Mouse (Mus musculus) lung, embryonic 16.5 days (tissue): ENCODE data around the gene Fam129a. TPM values are rescaled to one million over a fixed set of nuclear protein-coding genes. Genes with fewer than 3 reads are reported as not detected.

ENCODE experiments used
- ATAC-seq: fragments of 200-750 bp; cut with Nextera tagmentation; 2 replicates; pipeline ENCODE4 v1.8.0; 2017; ENCODE audit warnings: low read depth, mild to moderate bottlenecking, moderate library complexity
- H3K27ac ChIP-seq: fragments of 300-500 bp; sonication (generic); 2 replicates; pipeline ENCODE4 v1.5.1; 2014; ENCODE audit warnings: mild to moderate bottlenecking, control low read depth, low read length
- H3K27me3 ChIP-seq: fragments of 300-500 bp; sonication (generic); 2 replicates; pipeline ENCODE4 v1.6.1; 2014; ENCODE audit warnings: low read depth, low read length, mixed read lengths; ENCODE audit not compliant: control insufficient read depth, insufficient read depth
- H3K36me3 ChIP-seq: fragments of 300-500 bp; sonication (generic); 2 replicates; pipeline ENCODE4 v1.6.1; 2014; ENCODE audit warnings: low read length; ENCODE audit not compliant: control insufficient read depth, insufficient read depth
- H3K4me1 ChIP-seq: fragments of 300-500 bp; sonication (generic); replicated peaks from 2 replicates; pipeline ENCODE4 v1.6.1; 2014; ENCODE audit warnings: low read length, mixed read lengths; ENCODE audit not compliant: control insufficient read depth, insufficient read depth
- H3K4me2 ChIP-seq: fragments of 300-500 bp; sonication (generic); 2 replicates; pipeline ENCODE4 v1.6.1; 2014; ENCODE audit warnings: low read depth, low read length, control low read depth
- H3K4me3 ChIP-seq: fragments of 300-500 bp; sonication (generic); 2 replicates; pipeline ENCODE4 v1.5.1; 2014; ENCODE audit warnings: mild to moderate bottlenecking, low read length, control low read depth
- H3K9ac ChIP-seq: fragments of 300-500 bp; sonication (generic); 2 replicates; pipeline ENCODE4 v1.6.1; 2014; ENCODE audit warnings: low read length, control low read depth
- H3K9me3 ChIP-seq: fragments of 300-500 bp; sonication (generic); 2 replicates; pipeline ENCODE4 v1.6.1; 2016; ENCODE audit warnings: low read length; ENCODE audit not compliant: control insufficient read depth
- WGBS: fragments of 180-500 bp; shearing (Covaris S2); extraction: QIAGEN DNeasy Blood & Tissue Kit; methylation state at CpG from one replicate; pipeline ENCODE4 v1.1.7; 2014; 5-methylcytosine and 5-hydroxymethylcytosine counted together
- polyA plus RNA-seq: library from polyadenylated mRNA; unstranded; fragments of >200 nt; fragmentation: Nextera tagmentation; extraction: Ambion mirVana; gene quantifications from 2 replicates; pipeline ENCODE4 v1.2.1, GENCODE M21; 2015

The Fam129a gene
- polyA plus RNA-seq, 1 experiment from 2014 or later, result 14.1 TPM

DNA sequence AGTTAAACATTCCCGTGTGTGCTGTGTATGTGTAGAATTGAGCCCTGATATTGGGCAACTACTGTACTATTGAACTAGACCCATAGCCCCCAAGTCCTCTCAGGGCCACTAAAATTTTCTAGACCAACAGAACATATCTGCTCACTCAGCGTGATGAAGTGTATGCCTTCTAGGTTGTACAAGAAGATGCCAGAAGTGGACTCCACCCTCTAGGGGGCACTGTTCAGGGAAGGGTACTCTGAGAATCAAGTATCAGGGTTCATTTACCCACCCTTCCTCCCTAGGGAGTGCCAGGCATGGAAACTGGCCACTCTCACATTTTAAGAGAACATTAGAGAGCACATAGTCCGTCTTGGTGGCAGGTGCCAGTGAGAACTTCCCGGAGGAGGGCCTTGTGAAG is 77.1 kb downstream of the Fam129a start:
- WGBS, result 90% methylated on average over 4 of the region's 4 CpGs

DNA sequence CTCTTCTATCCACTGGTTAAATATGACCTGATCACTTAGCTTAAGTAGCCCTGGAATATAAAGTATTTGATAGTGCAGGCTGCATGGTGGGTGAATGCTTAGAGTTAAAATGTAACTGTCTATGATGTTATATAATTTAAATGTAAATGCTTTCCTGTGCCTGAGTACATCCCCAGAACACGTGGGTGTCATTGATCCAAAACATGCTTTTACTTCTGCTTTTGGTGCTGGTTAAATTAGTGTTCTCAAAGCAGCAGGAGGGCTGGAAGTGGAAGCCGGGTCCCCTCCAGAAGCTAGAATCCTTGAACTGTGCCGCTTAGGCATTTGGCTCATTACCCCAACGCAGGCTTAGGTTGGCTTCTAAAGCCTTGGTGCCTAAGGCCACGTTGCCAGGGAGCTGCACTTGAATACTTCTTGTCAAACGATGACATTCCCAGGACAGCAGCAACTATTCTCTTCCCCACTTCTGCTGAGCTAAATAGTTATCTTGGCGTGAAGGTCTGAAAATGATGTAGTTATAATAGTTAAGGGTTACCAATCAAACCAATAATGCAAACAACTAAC is 86.1 kb downstream of the Fam129a start:
- Histone ChIP-seq H3K9ac (no peak overlapping the region), H3K4me3 (no peak overlapping the region), H3K36me3 (no peaks in the 10 kb centered on the region), H3K4me1 (0 out of 2 replicates have a peak, but pooled peaks cover 2% of the 10 kb centered on the region), H3K27ac (no peak overlapping the region), H3K27me3 (no peaks in the 10 kb centered on the region), H3K4me2 (no peak overlapping the region), H3K9me3 (no peaks in the 10 kb centered on the region)
- 74% methylated on average over 7 of the region's 7 CpGs for WGBS
- no peak for ATAC-seq

More for the DNA sequence above, 77.1 kb downstream of the Fam129a start:
- Histone ChIP-seq H3K36me3 (no peaks in the 10 kb centered on the region), H3K27ac (no peak overlapping the region), H3K9ac (no peak overlapping the region), H3K4me1 (no peaks in the 10 kb centered on the region), H3K9me3 (no peaks in the 10 kb centered on the region), H3K27me3 (no peaks in the 10 kb centered on the region; the same call in 1 of the 2 replicates), H3K4me3 (no peak overlapping the region), H3K4me2 (no peak overlapping the region)
- ATAC-seq, result no peak

DNA sequence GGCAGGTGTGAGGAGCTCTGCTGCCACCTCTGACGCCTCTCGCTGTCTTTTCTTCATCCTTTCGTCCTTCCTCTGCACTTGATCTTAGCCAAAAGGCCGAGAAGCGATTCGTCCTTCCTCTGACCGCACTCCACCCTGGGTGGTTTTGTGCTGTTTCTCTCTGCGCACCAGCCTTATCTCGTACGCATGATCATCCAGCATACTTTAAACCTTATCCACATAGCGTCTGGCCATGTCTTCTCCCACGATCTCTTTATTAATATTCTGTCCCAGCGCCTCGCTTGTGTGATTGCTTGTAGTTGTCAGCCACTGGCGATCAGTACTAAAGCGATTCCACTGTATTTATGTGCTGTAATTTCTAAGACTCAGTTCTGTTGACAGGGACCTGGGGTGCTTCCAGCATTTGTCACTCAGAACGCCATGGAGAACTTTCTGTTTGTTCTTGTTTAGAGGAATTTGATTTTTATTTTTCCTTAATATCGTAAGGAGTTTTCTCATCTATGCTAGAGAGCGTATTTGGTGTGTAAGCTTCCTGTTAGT is 87.4 kb downstream of the Fam129a start:
- ATAC-seq, result no peak
- Histone ChIP-seq H3K4me3 (no peak overlapping the region), H3K4me1 (0 out of 2 replicates have a peak, but pooled peaks cover 2% of the 10 kb centered on the region), H3K9me3 (no peaks in the 10 kb centered on the region), H3K9ac (no peak overlapping the region), H3K27ac (no peak overlapping the region), H3K27me3 (no peaks in the 10 kb centered on the region), H3K4me2 (0 out of 2 replicates have a peak overlapping the region, but pooled peaks have one; percentile 16), H3K36me3 (no peaks in the 10 kb centered on the region)
- WGBS, result 58% methylated on average over 19 of the region's 19 CpGs

DNA sequence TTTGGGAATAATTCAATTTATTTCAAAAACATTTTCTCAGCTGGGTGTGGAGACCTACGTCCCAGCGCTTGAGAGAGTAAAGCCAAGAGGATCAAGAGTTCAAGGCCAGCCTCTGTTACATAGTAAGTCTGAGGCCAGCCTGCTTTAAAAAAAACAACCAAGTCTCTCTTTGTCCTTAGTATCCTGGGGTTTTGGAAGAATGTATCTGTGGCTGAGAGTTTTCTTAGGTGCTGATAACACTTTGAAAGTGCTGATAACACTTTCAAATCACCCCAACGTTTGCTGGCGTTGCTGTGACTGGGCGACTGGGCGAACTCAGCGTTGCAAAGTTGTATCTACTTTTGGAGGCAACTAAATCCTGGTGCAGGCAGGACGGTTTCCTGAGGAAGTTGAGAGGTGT is 88.7 kb downstream of the Fam129a start:
- Histone ChIP-seq H3K9me3 (no peaks in the 10 kb centered on the region), H3K27me3 (no peaks in the 10 kb centered on the region), H3K9ac (no peak overlapping the region), H3K4me2 (no peak overlapping the region), H3K4me1 (0 out of 2 replicates have a peak, but pooled peaks cover 2% of the 10 kb centered on the region), H3K36me3 (no peaks in the 10 kb centered on the region), H3K4me3 (no peak overlapping the region), H3K27ac (no peak overlapping the region)
- 53% methylated on average over 8 of the region's 8 CpGs for WGBS
- ATAC-seq, result no peak

DNA sequence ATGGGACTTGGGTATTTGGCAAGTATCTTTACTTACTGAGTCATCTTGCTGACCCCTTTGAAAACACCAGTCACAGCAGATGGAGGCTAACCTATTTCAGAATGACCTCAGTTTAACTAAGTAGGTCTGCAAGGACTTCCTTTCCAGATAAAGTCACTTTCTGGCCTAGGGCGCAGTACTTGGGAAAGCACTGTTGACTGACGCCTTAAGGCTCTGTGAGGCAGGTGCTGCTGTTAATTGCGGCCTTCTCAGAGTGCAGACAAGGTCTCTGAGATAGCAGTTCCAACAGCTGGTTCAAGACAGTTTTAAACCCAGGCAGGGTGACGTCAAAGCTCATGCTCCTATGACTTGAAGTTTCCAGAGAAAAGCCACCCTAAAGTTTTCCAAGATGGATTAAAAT is 89.3 kb downstream of the Fam129a start:
- 80% methylated on average over 4 of the region's 4 CpGs for WGBS
- H3K9me3 ChIP-seq, result no peaks in the 10 kb centered on the region
- H3K27me3 ChIP-seq, result no peaks in the 10 kb centered on the region
- no peak overlapping the region for H3K4me3 ChIP-seq
- ATAC-seq, result no peak
- H3K9ac ChIP-seq, result no peak overlapping the region
- no peaks in the 10 kb centered on the region for H3K36me3 ChIP-seq
- H3K4me1 ChIP-seq, result 0 out of 2 replicates have a peak, but pooled peaks cover 2% of the 10 kb centered on the region
- H3K27ac ChIP-seq, result no peak overlapping the region
- H3K4me2 ChIP-seq, result no peak overlapping the region

DNA sequence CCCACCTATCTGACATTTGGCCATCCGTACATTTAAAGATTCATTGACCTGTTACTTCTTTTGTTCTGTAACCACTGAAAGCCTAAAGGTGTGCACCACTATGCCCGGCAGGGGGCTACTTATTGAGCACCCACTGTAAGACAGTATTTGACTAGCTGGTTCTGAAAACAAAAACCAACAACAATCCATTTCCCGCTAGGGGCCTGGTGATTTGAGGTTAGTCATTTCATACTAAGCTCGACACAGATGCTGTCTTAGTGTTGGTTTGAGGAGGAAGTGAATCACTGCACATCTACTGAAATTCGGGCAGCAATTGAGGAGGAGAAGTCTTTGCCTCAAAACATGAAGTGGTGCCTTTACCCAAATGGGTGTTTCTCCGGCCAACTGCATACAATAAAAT is 89.9 kb downstream of the Fam129a start:
- H3K27me3 ChIP-seq, result no peaks in the 10 kb centered on the region
- ATAC-seq, result no peak
- H3K36me3 ChIP-seq, result no peaks in the 10 kb centered on the region
- no peak overlapping the region for H3K4me3 ChIP-seq
- no peaks in the 10 kb centered on the region for H3K9me3 ChIP-seq
- 87% methylated on average over 6 of the region's 6 CpGs for WGBS
- H3K27ac ChIP-seq, result no peak overlapping the region
- no peak overlapping the region for H3K9ac ChIP-seq
- no peak overlapping the region for H3K4me2 ChIP-seq
- 0 out of 2 replicates have a peak, but pooled peaks cover 4% of the 10 kb centered on the region for H3K4me1 ChIP-seq

DNA sequence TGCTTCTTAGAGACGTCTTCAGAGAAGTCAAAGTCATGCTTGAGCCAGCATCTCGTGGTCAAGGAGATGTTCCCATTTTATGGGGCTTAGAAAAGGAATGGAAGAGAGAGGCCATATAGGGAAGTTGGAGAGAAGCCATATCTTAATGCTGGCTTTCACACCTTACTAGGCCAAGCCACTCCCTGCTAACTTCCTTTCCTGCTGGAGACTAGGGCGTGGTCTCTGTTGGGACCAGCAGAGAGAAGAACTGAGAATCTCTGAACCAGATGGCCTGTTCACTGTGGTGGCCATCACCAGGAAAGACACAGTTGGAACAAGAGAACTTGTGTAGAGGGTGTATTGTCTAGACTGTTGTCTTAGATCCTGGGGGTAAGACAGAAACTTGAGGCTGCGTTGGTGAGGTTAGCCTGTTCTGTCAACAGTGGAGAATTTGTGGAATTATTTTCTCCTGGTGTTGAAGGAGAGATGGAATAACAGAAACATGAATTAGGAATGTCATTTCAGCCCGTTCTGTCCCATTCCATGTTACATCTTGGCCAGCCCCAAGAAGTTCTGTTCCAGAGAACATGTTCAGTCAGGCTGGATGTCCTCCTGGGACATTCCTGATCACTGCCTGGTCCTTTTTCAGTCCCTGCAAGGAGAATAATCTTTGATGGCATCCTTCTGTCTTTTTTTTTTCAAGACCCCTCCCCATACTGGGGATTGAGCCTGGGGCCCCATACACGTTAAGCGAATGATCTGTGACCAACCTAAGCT is 90.9 kb downstream of the Fam129a start:
- WGBS, result 87% methylated on average over 7 of the region's 7 CpGs
- ATAC-seq, result no peak

DNA sequence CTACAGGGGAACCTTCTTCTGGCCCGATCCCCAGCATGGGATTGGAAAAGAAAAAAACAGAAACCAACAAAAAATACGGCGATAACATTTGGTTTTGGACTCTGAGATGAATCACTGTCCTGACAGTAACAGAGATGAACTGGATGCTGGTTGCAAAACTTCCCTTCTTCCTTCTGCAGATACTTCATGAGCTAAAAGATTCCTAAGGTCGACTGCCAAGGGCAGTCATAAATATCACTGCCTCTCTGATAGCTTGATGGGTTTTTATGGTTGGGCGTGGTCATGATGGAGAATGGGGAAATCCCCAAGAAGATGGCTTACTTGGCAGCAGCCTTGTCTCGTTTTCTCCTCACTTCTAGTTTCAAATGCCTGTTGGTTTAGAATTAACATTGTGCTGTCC is 92.0 kb downstream of the Fam129a start:
- Histone ChIP-seq H3K9ac (no peak overlapping the region), H3K4me3 (no peak overlapping the region), H3K4me1 (0 out of 2 replicates have a peak, but pooled peaks cover 4% of the 10 kb centered on the region), H3K9me3 (no peaks in the 10 kb centered on the region), H3K27ac (no peak overlapping the region), H3K27me3 (no peaks in the 10 kb centered on the region), H3K4me2 (no peak overlapping the region), H3K36me3 (no peaks in the 10 kb centered on the region)
- ATAC-seq, result no peak
- WGBS, result 69% methylated on average over 6 of the region's 6 CpGs

More for the DNA sequence above, 90.9 kb downstream of the Fam129a start:
- Histone ChIP-seq H3K4me1 (0 out of 2 replicates have a peak, but pooled peaks cover 4% of the 10 kb centered on the region), H3K27ac (no peak overlapping the region), H3K9me3 (no peaks in the 10 kb centered on the region), H3K4me3 (no peak overlapping the region), H3K9ac (no peak overlapping the region), H3K4me2 (no peak overlapping the region), H3K27me3 (no peaks in the 10 kb centered on the region), H3K36me3 (no peaks in the 10 kb centered on the region)

DNA sequence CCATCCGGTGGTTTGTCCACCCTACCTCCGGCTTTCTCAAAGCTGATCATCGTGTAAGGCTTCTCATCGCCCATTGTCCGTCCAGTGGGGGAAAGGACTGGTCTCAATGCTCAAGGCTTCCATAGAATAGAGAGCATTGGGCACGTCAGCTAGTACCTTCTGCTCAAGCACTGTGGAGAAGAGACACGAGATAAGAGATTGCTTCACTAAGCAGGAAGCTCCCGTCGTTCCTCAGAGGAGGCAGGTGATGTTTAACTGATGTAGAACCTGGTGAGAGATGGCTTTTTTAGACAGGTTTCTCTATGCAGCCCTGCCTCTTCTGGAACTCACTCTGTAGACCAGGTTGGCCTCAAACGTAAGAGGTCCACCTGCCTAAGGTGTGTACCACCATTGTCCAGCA is 93.4 kb downstream of the Fam129a start:
- Histone ChIP-seq H3K36me3 (no peaks in the 10 kb centered on the region), H3K27me3 (no peaks in the 10 kb centered on the region), H3K9me3 (no peaks in the 10 kb centered on the region), H3K9ac (no peak overlapping the region), H3K4me1 (0 out of 2 replicates have a peak, but pooled peaks cover 4% of the 10 kb centered on the region), H3K4me2 (no peak overlapping the region), H3K27ac (no peak overlapping the region), H3K4me3 (no peak overlapping the region)
- WGBS, result 82% methylated on average over 10 of the region's 10 CpGs
- no peak for ATAC-seq
